Mouse (Mus musculus) T-helper 17 cell (primary cell): ENCODE data around the gene Snai3.

Source experiments
- in situ Hi-C, 2 experiments: fragments of 300-600 bp; cut with MboI, MseI; formaldehyde crosslinking; loops; 1 replicate in 1 of 2; 2 replicates in 1 of 2; pipeline ENCODE4 v1.15.1; 2025; ENCODE audit warnings: high pct_unique_total_duplicates in 2 of 2

The Snai3 gene

DNA sequence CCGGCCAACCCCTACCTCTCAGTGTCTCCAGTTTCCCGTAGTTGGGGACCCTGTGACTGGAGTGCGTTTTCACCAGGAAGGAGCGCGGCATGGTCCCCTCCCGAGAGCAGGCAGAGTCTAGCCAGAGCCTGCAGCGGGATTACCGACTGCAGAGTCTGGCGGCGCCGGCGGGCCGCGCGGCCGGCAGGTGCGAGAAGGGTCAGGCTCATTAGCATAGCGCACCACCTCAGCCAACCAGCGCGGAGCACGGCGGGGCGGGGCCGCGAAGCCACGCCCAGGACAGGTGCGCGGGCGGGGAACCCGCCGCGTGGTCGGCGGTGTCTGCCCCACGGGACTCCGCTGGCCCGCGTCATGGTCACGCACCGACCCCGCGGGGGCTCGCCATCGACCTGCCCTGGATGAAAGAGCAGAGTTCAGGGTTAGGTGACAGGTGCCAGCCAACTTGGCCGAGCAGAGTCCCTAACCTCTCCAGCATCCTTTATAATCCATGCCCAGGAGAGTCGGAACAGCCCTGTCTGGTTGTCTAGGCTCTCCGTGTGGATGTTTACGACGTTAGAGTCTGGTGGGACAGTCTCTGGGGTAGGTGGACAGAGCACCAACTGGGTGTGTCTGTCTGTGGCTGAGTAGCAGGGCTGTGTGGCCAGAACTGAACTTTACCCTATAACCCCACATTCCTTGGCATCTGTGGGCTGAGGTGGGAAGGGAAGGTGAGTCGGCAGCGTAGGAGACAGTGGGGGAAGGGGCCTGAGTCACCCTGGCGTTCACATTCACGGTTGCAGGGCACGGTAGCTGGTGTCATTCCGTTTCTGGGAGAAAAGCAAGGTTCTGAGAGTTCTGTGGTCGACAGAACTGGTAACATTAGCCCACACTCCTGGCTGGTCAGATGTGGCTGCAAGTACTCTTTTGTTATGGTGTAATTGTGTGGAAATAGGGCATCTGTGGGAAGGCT is at the start of gene Snai3:
TSS of gene Snai3 (minus strand) at position 210 of the 949 bp plus-strand sequence.
- in situ Hi-C loops = no loop called here

DNA sequence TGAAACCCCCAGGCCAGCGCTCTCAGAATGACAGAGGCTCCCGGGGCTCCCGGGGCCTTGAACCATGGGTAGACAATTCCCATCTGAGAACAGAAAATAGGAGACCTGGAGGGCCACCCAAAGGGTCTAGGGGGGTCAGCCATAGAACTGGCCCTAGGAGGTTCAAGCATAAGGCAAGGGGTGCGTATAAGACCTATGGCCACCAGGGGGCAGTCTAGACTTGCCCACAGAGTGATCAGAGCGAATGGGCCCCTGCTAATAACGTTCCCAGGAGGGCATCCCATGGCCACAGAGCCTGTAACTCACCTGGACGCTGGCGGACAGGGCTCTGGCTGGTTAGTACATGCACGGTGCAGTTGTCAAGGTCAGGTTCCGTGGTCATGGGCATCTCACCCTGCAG is 40.3 kb upstream of the Snai3 start:
- in situ Hi-C loops = loop anchor here (5.0 kb wide), 3 partner anchors 56 to 331 kb away; partner anchors contain the start of gene Cdt1 (in 1 of the 2)

DNA sequence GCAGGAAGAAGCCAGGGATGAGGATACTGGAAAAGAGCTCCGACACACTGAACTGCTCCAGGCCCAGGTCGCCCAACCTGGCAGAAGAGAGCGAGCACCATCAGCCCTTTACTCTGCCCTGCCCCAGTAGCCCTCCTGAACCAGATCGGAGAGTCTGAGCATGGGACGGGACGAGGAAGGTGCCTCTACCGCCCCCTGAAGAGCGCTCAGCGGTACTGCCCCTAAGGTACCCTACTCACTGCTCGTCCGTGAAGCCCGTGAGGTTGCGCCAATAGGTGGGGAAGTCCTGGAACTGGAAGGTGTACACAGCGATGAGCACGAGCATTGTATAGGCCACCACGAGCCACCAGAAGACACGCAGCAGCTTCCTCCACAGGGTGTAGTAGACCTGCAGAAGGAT is 37.4 kb upstream of the Snai3 start:
- in situ Hi-C loops = no loop called here

DNA sequence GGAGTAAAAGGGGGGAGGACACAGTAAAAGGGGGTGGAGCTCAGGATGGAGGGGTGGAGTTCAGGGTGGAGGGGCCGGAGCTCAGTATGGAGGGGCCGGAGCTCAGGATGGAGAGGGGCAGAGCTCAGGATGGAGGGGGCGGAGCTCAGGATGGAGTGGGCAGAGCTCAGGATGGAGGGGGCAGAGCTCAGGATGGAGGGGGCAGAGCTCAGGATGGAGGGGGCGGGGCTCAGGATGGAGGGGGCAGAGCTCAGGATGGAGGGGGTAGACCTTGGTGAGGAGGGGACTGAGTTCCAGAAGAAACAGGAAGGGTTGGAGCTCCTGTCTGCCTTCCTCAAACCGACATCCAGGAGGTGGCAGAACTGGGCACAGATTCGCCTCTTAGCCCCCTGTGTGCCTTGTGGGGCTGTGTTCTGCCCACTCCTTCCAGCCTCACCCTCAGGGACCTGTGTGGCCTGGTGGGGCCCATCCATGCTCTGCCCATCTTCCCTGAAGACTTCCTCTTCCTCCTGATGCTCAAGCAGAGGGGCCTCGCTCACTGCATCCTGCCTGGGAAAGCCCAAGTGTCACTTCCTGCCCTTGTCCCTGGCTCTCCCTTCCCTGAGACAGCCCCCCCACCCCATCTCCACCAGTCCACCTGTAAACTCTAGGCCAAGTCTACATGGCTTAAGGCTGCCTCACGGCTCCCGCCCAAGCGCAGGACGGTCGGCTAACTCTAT is 36.6 kb upstream of the Snai3 start:
- in situ Hi-C loops = no loop called here

DNA sequence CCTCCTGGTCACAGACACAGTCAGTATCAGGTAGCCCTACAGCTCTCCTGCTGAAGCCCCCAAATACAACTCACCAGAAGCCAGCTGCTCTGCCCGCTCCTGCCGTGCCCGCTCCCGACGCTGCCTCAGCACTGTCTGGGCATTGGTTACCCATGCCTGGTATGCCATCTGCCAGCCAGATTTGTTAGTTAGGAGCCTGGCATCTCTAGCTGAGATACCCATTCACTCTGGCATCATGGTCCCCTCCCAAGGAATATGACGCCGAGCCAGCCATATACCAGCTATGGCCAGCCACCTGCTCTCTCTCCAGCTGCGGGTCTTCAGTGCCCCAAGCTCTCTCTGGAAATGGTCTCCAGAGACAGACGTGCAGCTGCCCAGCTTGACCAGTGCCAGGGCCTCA is 27.9 kb upstream of the Snai3 start:
- in situ Hi-C loops = no loop called here

DNA sequence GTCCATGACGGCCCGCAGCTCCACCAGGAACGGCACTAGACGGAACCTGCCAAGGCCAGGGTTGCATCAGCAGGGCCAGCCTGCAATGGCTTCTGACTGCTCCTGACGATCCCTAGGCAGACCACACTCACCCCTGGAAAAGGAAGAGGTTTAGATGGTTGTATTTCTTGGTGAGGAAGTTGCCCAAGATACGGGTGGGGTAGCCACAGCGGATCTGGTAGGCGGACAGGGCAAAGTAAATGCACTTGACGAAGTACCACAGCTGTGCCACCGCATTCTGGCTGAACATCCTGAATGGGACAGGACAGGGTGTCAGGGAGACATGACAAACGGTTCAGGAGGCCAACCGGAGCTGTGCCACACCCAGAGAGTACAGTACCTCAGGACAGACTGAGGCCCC is 24.3 kb upstream of the Snai3 start:
- in situ Hi-C loops = loop anchor here in 1 of 2 experiments (5.0 kb wide), 1 partner anchor 103 kb away; no protein-coding TSS in a partner anchor

DNA sequence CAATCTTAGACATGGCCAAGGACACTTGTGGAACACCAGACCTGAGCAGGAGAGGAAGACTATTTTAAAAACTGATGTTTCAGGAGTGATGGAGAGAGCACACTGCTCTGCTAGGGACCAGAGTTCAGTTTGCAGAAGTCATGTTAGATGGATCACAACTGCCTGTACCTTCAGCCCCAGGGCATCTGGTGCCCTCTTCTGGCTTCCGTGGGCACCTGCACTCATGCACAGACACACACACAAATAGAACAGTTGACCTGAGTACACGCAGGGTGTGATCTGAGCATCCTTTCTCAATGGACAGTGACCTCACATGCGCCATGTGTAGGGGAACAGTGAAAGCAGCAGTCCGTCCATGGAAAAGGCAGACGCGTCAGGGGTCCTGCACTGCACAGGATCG is 23.3 kb upstream of the Snai3 start:
- in situ Hi-C loops = loop anchor here in 1 of 2 experiments (5.0 kb wide), 1 partner anchor 102 kb away; no protein-coding TSS in a partner anchor

DNA sequence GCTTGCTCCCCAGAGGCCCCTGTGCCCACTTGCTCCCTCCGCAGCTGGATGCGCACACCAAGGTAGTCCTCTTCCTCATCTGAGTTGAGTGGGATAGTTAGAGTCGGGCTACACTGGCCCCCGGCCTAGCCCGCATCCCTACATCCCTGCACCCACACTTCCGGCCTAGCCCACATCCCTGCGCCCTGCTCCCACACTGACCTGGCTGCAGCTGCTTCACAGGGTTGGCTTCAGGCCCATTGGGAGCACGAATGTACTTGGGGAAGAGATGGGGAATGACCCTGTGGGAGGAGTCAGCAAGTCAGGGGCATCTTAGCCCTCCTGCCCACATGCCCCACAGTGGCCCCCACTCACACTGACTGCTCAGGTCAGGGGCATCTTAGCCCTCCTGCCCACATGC is 21.9 kb upstream of the Snai3 start:
- in situ Hi-C loops = loop anchor here in 1 of 2 experiments (5.0 kb wide), 1 partner anchor 100 kb away; no protein-coding TSS in a partner anchor

DNA sequence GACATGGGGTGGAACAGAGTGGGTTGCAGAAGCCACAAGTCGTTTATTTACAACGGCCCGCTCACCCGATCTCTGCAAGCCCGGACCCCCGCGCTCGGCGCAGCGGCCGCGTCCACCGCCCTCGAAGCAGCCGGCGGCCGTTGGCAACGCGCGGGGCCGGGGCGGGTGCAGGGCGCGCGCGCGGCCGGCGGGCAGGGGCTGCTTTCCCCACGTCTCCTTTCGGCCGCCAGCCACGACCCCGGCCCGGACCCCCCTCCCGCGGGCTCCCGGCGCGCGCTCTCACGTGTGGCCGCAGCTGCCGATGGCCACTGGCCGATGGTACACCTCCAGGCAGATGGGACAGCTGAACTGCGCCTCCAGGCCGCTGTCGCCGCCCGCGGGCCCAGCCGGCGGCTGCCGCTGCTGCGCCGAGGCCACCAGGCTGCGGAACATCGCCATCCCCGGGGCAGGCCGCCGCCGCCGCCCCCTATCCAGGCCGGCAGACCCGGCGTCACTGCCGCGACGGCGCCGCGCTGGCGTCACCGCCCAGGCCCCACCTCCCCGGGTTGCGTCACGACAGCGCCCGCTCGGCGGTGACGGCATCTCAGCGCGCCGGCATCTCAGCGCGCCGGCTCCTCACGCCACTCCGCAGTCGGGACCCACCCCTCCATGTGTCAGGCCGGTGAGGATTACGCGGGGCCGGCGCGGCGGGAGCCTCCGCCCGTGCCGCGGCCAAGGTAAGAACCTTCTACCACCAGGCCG is 15.2 kb upstream of the Snai3 start, which contains the start of the genes Rnf166 and Ctu2:
TSS of gene Rnf166 (minus strand) at position 485 of the 741 bp plus-strand sequence.
TSS of gene Ctu2 (plus strand) at position 564 of the 741 bp plus-strand sequence.
- in situ Hi-C loops = no loop called here

DNA sequence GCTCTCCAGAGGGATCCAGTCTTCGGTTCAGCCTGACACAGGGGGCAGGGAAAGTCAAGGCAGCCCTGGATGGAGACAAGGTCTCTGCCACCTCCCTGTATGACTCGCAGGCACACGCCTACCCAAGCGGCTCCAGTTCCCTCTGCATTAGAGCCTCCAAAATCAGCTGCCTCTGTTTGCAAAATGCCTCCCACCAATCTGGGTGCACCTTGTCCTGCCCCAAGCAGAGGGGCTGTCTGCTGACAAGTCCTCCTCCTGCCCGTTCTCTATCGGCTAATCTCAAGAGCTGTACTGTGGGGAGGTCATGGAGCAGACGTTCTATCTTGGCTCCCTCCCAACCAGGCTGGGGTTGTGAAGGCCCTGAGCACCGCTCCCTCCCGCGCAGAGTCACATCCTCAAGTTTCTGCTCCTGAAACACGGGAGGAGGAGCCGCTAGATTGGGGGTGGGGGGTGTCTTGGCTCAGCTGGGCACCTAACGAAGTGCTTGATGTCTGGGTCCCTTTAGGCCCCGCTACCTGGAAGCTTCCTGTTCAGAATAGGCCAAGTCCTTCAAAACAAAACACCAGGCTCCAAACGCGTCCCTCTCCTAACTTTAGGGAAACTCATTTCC is 14.5 kb upstream of the Snai3 start:
- in situ Hi-C loops = loop anchor here (5.0 kb wide), 1 partner anchor 43 kb away; the partner anchor contains the start of gene Cyba (in 2 of the 2)

DNA sequence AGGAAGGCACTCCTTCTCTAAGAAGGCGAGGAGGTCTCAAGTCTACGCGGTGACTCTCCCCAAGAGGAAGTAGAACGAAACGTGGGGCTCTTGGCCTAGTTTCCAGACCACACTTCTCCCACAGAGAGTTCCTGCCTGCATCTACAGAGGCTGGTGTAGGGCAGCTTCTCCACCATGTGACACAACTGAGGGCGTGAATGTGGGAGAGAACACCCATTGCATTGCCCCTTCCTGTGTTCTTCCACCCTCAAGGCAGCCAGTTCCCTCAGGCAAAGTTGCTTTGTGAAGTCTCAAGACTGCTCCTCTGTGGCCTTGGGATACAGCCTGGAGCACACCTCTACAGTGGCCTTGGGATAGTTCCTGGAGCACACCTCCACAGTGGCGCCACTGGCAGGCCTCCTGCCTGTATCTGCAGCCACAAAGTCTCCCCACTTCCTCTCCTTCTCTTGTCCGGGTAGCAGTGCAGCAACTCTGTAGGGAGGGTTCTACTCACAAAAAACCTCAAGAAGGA is 13.4 kb upstream of the Snai3 start:
- in situ Hi-C loops = loop anchor here (5.0 kb wide), 1 partner anchor 42 kb away; the partner anchor contains the start of gene Cyba (in 2 of the 2)

DNA sequence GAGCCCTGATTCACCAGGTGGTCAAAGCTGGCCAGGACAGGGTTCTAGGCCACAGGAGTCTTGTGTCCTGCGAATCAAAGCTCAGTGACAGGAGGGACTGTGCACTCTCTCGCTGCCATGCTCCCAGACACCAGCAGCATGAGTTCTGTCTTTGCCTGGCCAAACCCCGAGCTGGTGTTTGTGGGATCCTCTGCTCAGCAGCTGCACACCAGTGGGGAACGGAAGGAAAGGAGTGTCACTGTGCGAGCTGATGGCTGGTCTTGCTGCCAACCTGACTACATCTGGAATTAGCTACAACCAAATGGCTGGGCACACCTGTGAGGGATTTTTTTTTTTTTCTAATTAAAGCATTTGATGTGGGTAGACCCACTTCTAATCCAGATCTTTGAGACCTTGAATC is 10.2 kb upstream of the Snai3 start:
- in situ Hi-C loops = loop anchor here (5.0 kb wide), 1 partner anchor 38 kb away; the partner anchor contains the start of gene Cyba (in 2 of the 2)

DNA sequence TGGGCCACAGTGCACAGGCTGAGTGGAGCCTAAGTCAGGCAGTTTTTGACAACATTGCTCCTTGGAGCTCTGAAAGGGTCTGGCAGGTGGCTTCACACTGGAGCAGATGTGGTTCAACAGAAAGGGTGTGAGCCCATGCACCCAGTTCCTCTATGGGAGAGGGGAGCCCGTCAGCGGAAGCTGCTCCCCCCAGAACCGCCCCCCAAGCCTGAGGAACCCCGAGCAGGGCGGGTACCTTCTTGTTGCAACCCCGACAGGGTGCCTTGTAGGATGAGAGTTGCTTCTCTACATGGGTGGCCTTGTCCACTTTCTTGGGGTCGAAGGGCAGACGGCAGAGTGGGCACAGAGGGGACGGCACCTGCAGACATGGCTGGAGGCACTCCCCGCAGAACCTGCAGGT is 9.4 kb upstream of the Snai3 start:
- in situ Hi-C loops = loop anchor here (5.0 kb wide), 1 partner anchor 38 kb away; the partner anchor contains the start of gene Cyba (in 2 of the 2)

DNA sequence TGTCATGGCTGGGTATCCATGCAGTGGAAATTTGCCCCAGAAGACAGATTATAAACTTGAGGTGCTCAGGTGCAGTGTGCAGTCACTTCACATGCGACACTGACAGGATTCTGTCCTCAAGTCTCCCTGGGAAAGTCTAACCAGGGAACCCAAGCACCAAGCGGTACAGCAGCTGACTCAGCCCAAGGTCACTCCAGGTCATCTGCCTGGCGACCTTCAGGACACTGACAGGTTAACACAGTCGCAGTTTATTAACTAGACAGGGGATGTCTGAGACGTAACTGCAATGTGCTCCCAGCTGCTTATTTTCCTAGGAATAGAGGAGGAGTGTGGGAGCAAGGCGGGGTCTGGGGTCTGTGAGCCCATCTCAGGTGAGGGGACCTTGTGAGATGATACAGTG is 8.9 kb upstream of the Snai3 start:
- in situ Hi-C loops = no loop called here

DNA sequence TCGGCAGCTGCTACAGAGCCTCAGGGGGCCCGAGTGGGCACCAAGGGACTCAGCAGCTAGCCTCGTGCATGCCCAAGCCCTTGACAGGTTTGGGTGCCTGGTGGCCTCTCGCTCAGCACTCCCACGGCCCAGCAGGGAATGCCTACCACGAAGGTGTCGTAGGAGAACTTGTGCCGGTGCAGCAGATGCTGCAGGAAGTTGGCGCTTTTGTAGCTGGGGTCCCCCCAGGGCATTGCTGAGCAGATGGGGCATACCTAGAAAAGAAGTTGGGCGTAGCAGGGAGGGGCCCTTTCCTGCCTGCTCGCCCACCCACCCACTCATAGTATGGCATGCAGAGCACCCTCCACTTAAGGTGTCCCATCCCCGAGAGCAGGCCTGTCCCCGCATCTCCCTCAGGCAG is 7.3 kb upstream of the Snai3 start:
- in situ Hi-C loops = no loop called here

DNA sequence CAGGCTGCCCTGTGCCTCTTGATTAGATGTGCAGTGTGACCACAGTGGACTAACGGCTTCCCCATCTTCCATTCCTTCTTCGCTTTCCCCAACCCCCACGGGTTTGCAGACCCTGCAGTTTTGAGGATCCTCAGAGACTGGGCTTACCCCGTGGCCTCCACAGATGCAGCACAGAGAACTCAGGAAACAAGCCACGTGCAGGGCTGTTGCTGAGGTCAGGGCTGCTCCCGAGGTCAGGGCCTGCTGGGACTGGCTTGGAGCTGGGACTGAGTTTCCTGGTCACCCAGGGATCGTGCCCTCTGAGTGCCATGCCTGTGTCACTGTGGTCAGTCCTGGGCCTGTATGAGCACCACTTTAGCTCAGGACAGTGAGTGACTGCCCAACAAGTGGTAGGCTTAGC is 4.5 kb upstream of the Snai3 start:
- in situ Hi-C loops = no loop called here

DNA sequence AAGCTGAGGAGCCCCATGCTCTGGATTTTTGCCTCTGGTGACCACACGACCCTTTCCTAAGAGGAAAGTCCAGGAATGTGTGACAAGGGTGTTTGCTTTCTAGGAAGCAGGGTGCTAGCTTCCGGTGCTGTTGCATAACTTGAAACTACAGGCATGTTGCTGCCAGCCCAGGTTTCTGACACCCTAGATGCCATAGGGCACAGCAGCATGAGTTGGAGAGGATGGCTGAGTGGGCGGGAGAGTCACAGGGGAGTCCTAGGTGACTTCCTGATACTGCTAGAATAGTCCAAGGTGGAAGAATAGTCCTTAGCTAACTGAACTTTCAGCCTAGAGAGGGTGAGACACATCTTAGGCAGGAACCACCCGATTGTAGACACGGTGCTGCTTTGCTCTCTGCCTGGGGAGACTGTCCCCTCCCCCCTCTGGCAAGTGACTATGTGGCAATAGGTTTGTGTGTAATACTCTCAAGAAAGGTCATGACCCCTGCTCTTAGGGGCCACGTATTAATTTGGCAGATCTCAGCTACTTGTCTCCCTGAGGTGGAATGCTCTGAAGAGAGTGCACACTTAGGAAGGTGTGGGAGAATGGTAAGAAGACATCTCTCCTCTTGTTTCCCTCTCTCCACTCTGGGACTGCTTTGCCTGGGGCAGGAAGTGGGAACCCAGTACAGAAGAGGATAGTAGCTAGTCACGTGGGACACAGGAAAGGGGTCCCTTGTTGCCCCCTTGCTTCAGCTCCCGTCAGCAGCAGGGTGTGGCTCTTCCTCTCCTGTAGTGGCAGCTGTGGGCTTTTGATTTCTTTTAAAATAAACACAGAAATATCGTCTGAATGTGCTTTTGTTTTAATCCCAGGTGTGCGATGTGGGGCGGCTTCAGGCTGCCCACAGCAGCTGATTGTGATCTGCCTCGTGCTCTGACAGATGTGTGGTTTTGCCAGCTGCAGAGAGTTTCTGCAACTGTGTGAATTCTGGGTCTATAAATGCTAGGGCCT is 3.4 kb upstream of the Snai3 start:
- in situ Hi-C loops = no loop called here

DNA sequence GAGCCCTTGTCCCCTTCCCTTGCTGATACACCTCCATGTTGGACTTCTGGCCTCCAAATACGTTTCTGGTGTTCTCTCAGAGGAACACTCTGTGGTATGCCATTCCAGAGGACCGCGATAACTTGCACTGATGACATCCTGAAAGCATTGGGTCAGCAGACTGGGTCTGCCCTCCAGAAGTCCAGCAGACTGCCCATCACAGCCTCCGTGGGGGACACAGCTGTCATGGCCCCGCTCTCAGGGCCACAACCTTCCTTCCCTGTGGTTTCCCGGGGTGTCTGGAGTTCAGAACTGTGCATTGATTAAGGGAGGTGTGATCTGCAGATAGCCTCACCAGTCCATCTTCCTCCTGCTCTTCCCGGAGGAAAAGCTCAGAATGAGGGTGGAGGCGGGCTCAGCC is 2.0 kb upstream of the Snai3 start:
- in situ Hi-C loops = no loop called here

DNA sequence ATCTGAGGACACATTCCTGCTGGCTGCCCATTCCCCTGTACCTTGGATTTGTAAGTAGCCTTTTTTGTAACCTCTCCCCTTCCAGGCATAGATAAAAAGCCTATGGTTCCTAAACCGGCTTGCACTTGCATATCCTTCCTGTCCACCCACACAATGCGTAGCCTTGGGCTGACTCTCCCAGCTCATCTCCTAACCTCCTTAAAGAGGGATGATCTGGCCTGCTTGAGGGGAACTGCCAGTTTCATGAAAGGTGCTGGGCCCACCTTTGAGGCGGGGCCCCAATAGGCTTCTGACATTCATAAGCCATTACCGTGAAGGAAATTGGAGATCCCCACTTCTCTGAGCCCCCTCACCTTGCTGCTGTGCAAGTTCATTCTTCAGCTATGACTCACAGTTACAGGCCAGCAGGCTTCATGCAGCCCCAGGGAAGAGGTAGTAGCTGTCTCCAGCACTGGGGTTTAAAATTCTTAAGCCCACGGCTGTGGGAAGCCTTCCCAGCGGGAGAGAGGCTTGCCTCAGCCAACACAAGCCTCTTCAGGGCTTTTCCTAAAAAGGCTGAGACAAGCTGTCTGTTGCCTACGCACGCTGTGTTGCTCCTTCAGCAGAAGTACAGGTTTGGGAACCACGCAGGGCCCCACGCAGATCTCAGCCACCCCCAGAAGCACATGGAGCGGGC is 1.1 kb upstream of the Snai3 start:
- in situ Hi-C loops = no loop called here
